Mouse (Mus musculus) embryonic facial prominence, embryonic 10.5 days (tissue): ENCODE data around the gene Ell2. TPM values are rescaled to one million over a fixed set of nuclear protein-coding genes. Genes with fewer than 3 reads are reported as not detected.

Source experiments
- DNase-seq: peaks from one replicate; pipeline ENCODE4 v3.0.0-alpha.2; 2017; ENCODE audit warnings: low spot score
- H3K27ac ChIP-seq: fragments of 300-500 bp; sonication (generic); replicated peaks from 2 replicates; pipeline ENCODE4 v1.5.1; 2016; ENCODE audit warnings: mild to moderate bottlenecking
- H3K27me3 ChIP-seq: fragments of 300-500 bp; sonication (generic); replicated peaks from 2 replicates; pipeline ENCODE4 v1.6.1; 2016; ENCODE audit warnings: low read depth, mild to moderate bottlenecking; ENCODE audit not compliant: poor library complexity, severe bottlenecking
- H3K36me3 ChIP-seq: fragments of 300-500 bp; sonication (generic); replicated peaks from 2 replicates; pipeline ENCODE4 v1.6.1; 2016; ENCODE audit warnings: mild to moderate bottlenecking, moderate library complexity
- H3K4me1 ChIP-seq: fragments of 300-500 bp; sonication (generic); 2 replicates; pipeline ENCODE4 v1.6.1; 2016
- H3K4me3 ChIP-seq: fragments of 300-500 bp; sonication (generic); 2 replicates; pipeline ENCODE4 v1.5.1; 2016; ENCODE audit warnings: mild to moderate bottlenecking, moderate library complexity
- H3K9me3 ChIP-seq: fragments of 300-500 bp; sonication (generic); 2 replicates; pipeline ENCODE4 v1.6.1; 2016; ENCODE audit warnings: mild to moderate bottlenecking
- WGBS: fragments of 180-500 bp; shearing (Covaris S2); methylation state at CpG from one replicate; pipeline ENCODE4 v1.1.7; 2016; 5-methylcytosine and 5-hydroxymethylcytosine counted together
- polyA plus RNA-seq: library from polyadenylated mRNA; unstranded; fragments of >200 nt; fragmentation: Nextera tagmentation; extraction: Ambion mirVana; gene quantifications from 2 replicates; pipeline ENCODE4 v1.2.1, GENCODE M21; 2016

Gene Ell2
- polyA plus RNA-seq, 1 experiment from 2014 or later, result 4.4 TPM

- no peaks in the 10 kb centered on the region for H3K27me3 ChIP-seq
- WGBS, result 53% methylated on average over 6 of the region's 6 CpGs
- DNase-seq, result no peak
- no peaks in the 10 kb centered on the region for H3K36me3 ChIP-seq
- no peaks in the 10 kb centered on the region for H3K9me3 ChIP-seq
- H3K27ac ChIP-seq, result no peak overlapping the region
- no peak overlapping the region for H3K4me3 ChIP-seq
- H3K4me1 ChIP-seq, result peaks cover 2% of the 10 kb centered on the region; the same call in 1 of the 2 replicates
Observed at GRCm38 (mm10) chr13:75738536-75738935, 32.0 kb downstream of the Ell2 start.

GRCm38 (mm10) chr13:75738957-75739356 lies 32.4 kb downstream of the Ell2 start:
- 80% methylated on average over 3 of the region's 3 CpGs for WGBS
- Histone ChIP-seq H3K27ac (no peak overlapping the region), H3K27me3 (no peaks in the 10 kb centered on the region), H3K9me3 (no peaks in the 10 kb centered on the region), H3K4me1 (peaks cover 2% of the 10 kb centered on the region; the same call in 1 of the 2 replicates), H3K4me3 (no peak overlapping the region), H3K36me3 (no peaks in the 10 kb centered on the region)
- DNase-seq, result no peak

- 78% methylated on average over 3 of the region's 3 CpGs for WGBS
Observed at GRCm38 (mm10) chr13:75740018-75740417, 33.5 kb downstream of the Ell2 start.

GRCm38 (mm10) chr13:75741119-75741518 lies 34.6 kb downstream of the Ell2 start:
- WGBS, result 90% methylated on average over 3 of the region's 3 CpGs
- Histone ChIP-seq H3K36me3 (no peaks in the 10 kb centered on the region), H3K4me3 (no peak overlapping the region), H3K9me3 (no peaks in the 10 kb centered on the region), H3K27ac (no peak overlapping the region), H3K4me1 (peaks cover 2% of the 10 kb centered on the region; the same call in 1 of the 2 replicates), H3K27me3 (no peaks in the 10 kb centered on the region)
- DNase-seq, result no peak

More at GRCm38 (mm10) chr13:75740018-75740417, 33.5 kb downstream of the Ell2 start:
- DNase-seq, result no peak
- peaks cover 2% of the 10 kb centered on the region; the same call in 1 of the 2 replicates for H3K4me1 ChIP-seq
- no peak overlapping the region for H3K4me3 ChIP-seq
- no peaks in the 10 kb centered on the region for H3K27me3 ChIP-seq
- no peaks in the 10 kb centered on the region for H3K9me3 ChIP-seq
- H3K36me3 ChIP-seq, result no peaks in the 10 kb centered on the region
- H3K27ac ChIP-seq, result no peak overlapping the region

GRCm38 (mm10) chr13:75741736-75742729 lies 35.5 kb downstream of the Ell2 start:
- no peak overlapping the region for H3K4me3 ChIP-seq
- no peaks in the 10 kb centered on the region for H3K36me3 ChIP-seq
- peaks cover 2% of the 10 kb centered on the region; the same call in 1 of the 2 replicates for H3K4me1 ChIP-seq
- no peaks in the 10 kb centered on the region for H3K9me3 ChIP-seq
- H3K27me3 ChIP-seq, result no peaks in the 10 kb centered on the region
- H3K27ac ChIP-seq, result no peak overlapping the region
- 85% methylated on average over 12 of the region's 12 CpGs for WGBS
- no peak for DNase-seq

GRCm38 (mm10) chr13:75742970-75743369 lies 36.4 kb downstream of the Ell2 start:
- no peak overlapping the region for H3K27ac ChIP-seq
- H3K4me3 ChIP-seq, result no peak overlapping the region
- no peak for DNase-seq
- H3K27me3 ChIP-seq, result no peaks in the 10 kb centered on the region
- no peaks in the 10 kb centered on the region for H3K36me3 ChIP-seq
- WGBS, result 93% methylated on average over 3 of the region's 3 CpGs
- H3K9me3 ChIP-seq, result no peaks in the 10 kb centered on the region
- peaks cover 2% of the 10 kb centered on the region; the same call in 1 of the 2 replicates for H3K4me1 ChIP-seq

- no peaks in the 10 kb centered on the region for H3K27me3 ChIP-seq
- H3K4me3 ChIP-seq, result no peak overlapping the region
- 88% methylated on average over 4 of the region's 4 CpGs for WGBS
- peaks cover 2% of the 10 kb centered on the region; the same call in 1 of the 2 replicates for H3K4me1 ChIP-seq
- no peak for DNase-seq
- H3K27ac ChIP-seq, result no peak overlapping the region
- H3K36me3 ChIP-seq, result no peaks in the 10 kb centered on the region
- no peaks in the 10 kb centered on the region for H3K9me3 ChIP-seq
Observed at GRCm38 (mm10) chr13:75744065-75744464, 37.5 kb downstream of the Ell2 start.

- H3K4me3 ChIP-seq, result no peak overlapping the region
- DNase-seq, result no peak
- H3K36me3 ChIP-seq, result no peaks in the 10 kb centered on the region
- no peaks in the 10 kb centered on the region for H3K27me3 ChIP-seq
- H3K9me3 ChIP-seq, result no peaks in the 10 kb centered on the region
- H3K4me1 ChIP-seq, result peaks cover 2% of the 10 kb centered on the region; the same call in 1 of the 2 replicates
- H3K27ac ChIP-seq, result no peak overlapping the region
Observed at GRCm38 (mm10) chr13:75745328-75745727, 38.8 kb downstream of the Ell2 start.

GRCm38 (mm10) chr13:75747265-75747664 lies 40.7 kb downstream of the Ell2 start:
- WGBS, result 90% methylated on average over 3 of the region's 3 CpGs
- Histone ChIP-seq H3K27me3 (no peaks in the 10 kb centered on the region), H3K9me3 (no peaks in the 10 kb centered on the region), H3K4me3 (no peak overlapping the region), H3K4me1 (0 out of 2 replicates have a peak, but pooled peaks cover 2% of the 10 kb centered on the region), H3K36me3 (no peaks in the 10 kb centered on the region), H3K27ac (no peak overlapping the region)
- no peak for DNase-seq

GRCm38 (mm10) chr13:75748685-75749084 lies 42.1 kb downstream of the Ell2 start:
- Histone ChIP-seq H3K9me3 (no peaks in the 10 kb centered on the region), H3K27me3 (no peaks in the 10 kb centered on the region), H3K27ac (no peak overlapping the region), H3K36me3 (no peaks in the 10 kb centered on the region), H3K4me3 (no peak overlapping the region), H3K4me1 (no peaks in the 10 kb centered on the region)
- DNase-seq, result no peak
- 92% methylated on average over 7 of the region's 7 CpGs for WGBS

GRCm38 (mm10) chr13:75750785-75751184 lies 44.2 kb downstream of the Ell2 start:
- Histone ChIP-seq H3K27me3 (no peaks in the 10 kb centered on the region), H3K4me1 (no peaks in the 10 kb centered on the region), H3K4me3 (no peak overlapping the region), H3K36me3 (no peaks in the 10 kb centered on the region), H3K9me3 (no peaks in the 10 kb centered on the region), H3K27ac (no peak overlapping the region)
- WGBS, result 62% methylated on average over 2 of the region's 2 CpGs
- no peak for DNase-seq

GRCm38 (mm10) chr13:75752216-75752938 lies 45.8 kb downstream of the Ell2 start:
- no peaks in the 10 kb centered on the region for H3K9me3 ChIP-seq

More at GRCm38 (mm10) chr13:75752216-75752938, 45.8 kb downstream of the Ell2 start:
- no peak overlapping the region for H3K27ac ChIP-seq
- H3K27me3 ChIP-seq, result no peaks in the 10 kb centered on the region
- H3K4me1 ChIP-seq, result no peaks in the 10 kb centered on the region
- no peaks in the 10 kb centered on the region for H3K36me3 ChIP-seq
- 91% methylated on average over 5 of the region's 5 CpGs for WGBS
- DNase-seq, result no peak
- no peak overlapping the region for H3K4me3 ChIP-seq
